Mouse (Mus musculus) myocyte (in vitro differentiated cells): Measurements from ENCODE around the gene Tmprss2.

Experiments
- CEBPB ChIP-seq: IDR thresholded peaks from 2 replicates; pipeline ENCODE4 v1.6.1; 2011; ENCODE audit warnings: mild to moderate bottlenecking, moderate library complexity; ENCODE audit not compliant: poor library complexity, insufficient read depth, severe bottlenecking
- E2F4 ChIP-seq: IDR thresholded peaks from one replicate; pipeline ENCODE4 v1.6.1; 2011; ENCODE audit warnings: mild to moderate bottlenecking, control low read depth, moderate library complexity; ENCODE audit not compliant: insufficient read depth
- MAX ChIP-seq: IDR thresholded peaks from one replicate; pipeline ENCODE4 v1.6.1; 2011; ENCODE audit warnings: low read depth, mild to moderate bottlenecking, control low read depth
- MYOD1 ChIP-seq, 3 experiments: IDR thresholded peaks; one replicate each; pipeline ENCODE4 v1.6.1; 2011; ENCODE audit warnings: control low read depth in 2 of 3, low read depth in 2 of 3, mild to moderate bottlenecking in 2 of 3, moderate library complexity in 1 of 3; ENCODE audit not compliant: insufficient read length in 2 of 3, control insufficient read depth in 1 of 3
- MYOG ChIP-seq, 3 experiments: IDR thresholded peaks; one replicate each; pipeline ENCODE4 v1.6.1; 2011; ENCODE audit warnings: control low read depth in 2 of 3, low read depth in 2 of 3, mild to moderate bottlenecking in 2 of 3; ENCODE audit not compliant: insufficient read length in 2 of 3, control insufficient read depth in 1 of 3, insufficient read depth in 1 of 3
- POLR2A ChIP-seq: IDR thresholded peaks from one replicate; pipeline ENCODE4 v1.6.1; 2011; ENCODE audit warnings: low read depth, mild to moderate bottlenecking, control low read depth, moderate library complexity; ENCODE audit not compliant: insufficient read length
- POLR2AphosphoS2 ChIP-seq: IDR thresholded peaks from one replicate; pipeline ENCODE4 v1.6.1; 2011; ENCODE audit warnings: low read depth, control low read depth; ENCODE audit not compliant: insufficient read length
- REST ChIP-seq: IDR thresholded peaks from one replicate; pipeline ENCODE4 v1.6.1; 2011; ENCODE audit warnings: mild to moderate bottlenecking, control low read depth, moderate library complexity; ENCODE audit not compliant: insufficient read depth, insufficient read length
- SRF ChIP-seq: IDR thresholded peaks from one replicate; pipeline ENCODE4 v1.6.1; 2011; ENCODE audit warnings: low read depth; ENCODE audit not compliant: control insufficient read depth, insufficient read length
- TCF12 ChIP-seq: IDR thresholded peaks from one replicate; pipeline ENCODE4 v1.6.1; 2011; ENCODE audit warnings: mild to moderate bottlenecking, control low read depth; ENCODE audit not compliant: poor library complexity, insufficient read depth, severe bottlenecking
- TCF3 ChIP-seq: IDR thresholded peaks from one replicate; pipeline ENCODE4 v1.6.1; 2011; ENCODE audit warnings: low read depth, control low read depth; ENCODE audit not compliant: insufficient read length
- USF1 ChIP-seq: IDR thresholded peaks from one replicate; pipeline ENCODE4 v1.6.1; 2011; ENCODE audit warnings: low read depth, mild to moderate bottlenecking, control low read depth, moderate library complexity

DNA sequence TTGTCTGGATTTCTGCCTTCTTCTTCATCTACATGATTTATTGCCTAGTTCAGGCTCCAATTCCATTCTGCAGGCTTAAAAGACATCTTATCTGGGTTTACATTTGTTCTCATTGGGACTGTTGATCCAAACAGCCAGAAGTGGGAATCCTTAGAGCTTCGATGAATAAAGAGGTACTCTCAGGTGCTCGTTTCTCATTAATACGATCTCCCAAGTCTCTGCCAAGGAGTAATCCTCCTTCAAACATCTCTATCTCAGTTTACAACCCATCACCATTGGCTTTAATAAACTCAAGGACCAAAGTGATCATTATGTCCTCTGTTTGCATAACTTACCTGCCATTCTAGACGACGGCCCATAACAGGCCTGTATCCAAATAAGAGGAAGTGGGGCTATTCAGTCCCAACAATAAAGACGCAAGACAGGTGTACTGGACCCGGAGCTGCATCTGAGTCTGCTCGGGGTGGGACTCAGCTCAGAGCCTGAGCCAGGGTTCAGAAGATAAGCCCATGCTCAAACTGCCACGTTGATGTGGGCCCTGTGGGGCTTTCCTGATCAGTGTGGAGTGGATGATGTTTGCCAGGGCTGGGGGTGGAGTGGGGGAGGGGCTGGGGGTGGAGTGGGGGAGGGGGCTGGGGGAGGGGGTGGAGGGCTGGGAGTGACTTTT, 38.7 kb upstream of the Tmprss2 start:
- TF ChIP-seq MAX (no peak), POLR2A (no peak), USF1 (no peak), POLR2AphosphoS2 (no peak), TCF3 (no peak), MYOG (IDR thresholded peaks at IDR 0.05; ENCODE audit: control insufficient read depth in 1 of 3, insufficient read depth in 1 of 3, insufficient read length in 2 of 3, low read depth in 2 of 3) (no peak), TCF12 (no peak), E2F4 (no peak), MYOD1 (IDR thresholded peaks at IDR 0.05; ENCODE audit: control insufficient read depth in 1 of 3, insufficient read length in 2 of 3, low read depth in 2 of 3) (no peak), SRF (no peak), REST (no peak), CEBPB (no peak)
